Mouse (Mus musculus) olfactory bulb, adult 2 months (tissue): ENCODE data around the gene Cpm.

Source experiments
- CTCF ChIP-seq: fragments of 200-500 bp; IDR thresholded peaks from 2 replicates; pipeline ENCODE4 v1.5.1; 2012; ENCODE audit warnings: low read depth, mild to moderate bottlenecking, low read length, moderate library complexity; ENCODE audit not compliant: insufficient read depth
- POLR2A ChIP-seq: fragments of 200-500 bp; IDR thresholded peaks from 2 replicates; pipeline ENCODE4 v1.6.1; 2012; ENCODE audit warnings: mild to moderate bottlenecking, low read depth, low read length, moderate library complexity; ENCODE audit not compliant: insufficient read depth

DNA sequence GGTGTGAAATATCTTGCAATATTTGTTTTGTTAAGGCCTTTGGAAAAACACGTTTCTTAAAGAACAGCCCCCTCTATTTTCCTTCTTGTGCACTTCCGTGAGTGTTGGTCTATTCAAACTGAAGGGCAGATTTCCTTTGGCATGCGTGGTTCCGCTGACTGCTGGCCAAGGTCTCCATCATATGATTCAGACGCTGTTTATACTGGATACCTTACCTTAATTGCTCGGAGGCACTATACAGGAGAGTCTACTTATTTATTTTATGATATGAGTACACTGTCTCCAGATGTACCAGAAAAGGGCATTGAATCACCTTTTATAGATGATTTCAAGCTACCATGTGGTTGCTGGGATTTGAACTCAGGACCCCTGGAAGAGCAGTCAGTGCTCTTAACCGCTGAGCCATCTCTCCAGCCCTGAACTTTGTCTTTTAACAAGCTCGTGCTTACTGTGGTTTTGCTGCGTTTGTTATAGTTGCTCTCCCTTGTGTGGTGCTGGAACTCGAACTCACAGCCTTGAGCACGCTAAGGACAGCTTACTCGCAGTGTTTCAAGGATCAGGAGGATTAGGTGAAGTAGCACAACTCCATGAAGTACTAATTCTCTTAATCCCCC is 20.8 kb downstream of the Cpm start:
- TF ChIP-seq CTCF, result no peak
- TF ChIP-seq POLR2A, result no peak
